Mouse (Mus musculus) kidney, postnatal 0 days (tissue): ENCODE results near the gene Uck1. TPM values are rescaled to one million over a fixed set of nuclear protein-coding genes. Genes with fewer than 3 reads are reported as not detected.

Source experiments
- ATAC-seq: fragments of 200-750 bp; cut with Nextera tagmentation; replicated peaks from 2 replicates; pipeline ENCODE4 v1.8.0; 2017; ENCODE audit warnings: low read depth, moderate number of reproducible peaks, moderate TSS enrichment, moderate library complexity; ENCODE audit not compliant: low FRiP score
- DNase-seq: peaks from one replicate; pipeline ENCODE4 v3.0.0-alpha.2; 2016; ENCODE audit warnings: low spot score
- H3K27ac ChIP-seq: fragments of 300-500 bp; sonication (generic); 2 replicates; pipeline ENCODE4 v1.5.1; 2014; ENCODE audit warnings: mild to moderate bottlenecking
- H3K27me3 ChIP-seq: fragments of 300-500 bp; sonication (generic); 2 replicates; pipeline ENCODE4 v1.6.1; 2014; ENCODE audit warnings: low read length, mixed read lengths; ENCODE audit not compliant: insufficient read depth
- H3K36me3 ChIP-seq: fragments of 300-500 bp; sonication (generic); 2 replicates; pipeline ENCODE4 v1.6.1; 2014; ENCODE audit warnings: low read length, mixed read lengths; ENCODE audit not compliant: insufficient read depth
- H3K4me1 ChIP-seq: fragments of 300-500 bp; sonication (generic); replicated peaks from 2 replicates; pipeline ENCODE4 v1.6.1; 2014; ENCODE audit warnings: antibody characterized with exemption, low read length, mixed read lengths; ENCODE audit not compliant: insufficient read depth
- H3K4me2 ChIP-seq: fragments of 300-500 bp; sonication (generic); 2 replicates; pipeline ENCODE4 v1.6.1; 2014; ENCODE audit warnings: mild to moderate bottlenecking, low read length, moderate library complexity, mixed read lengths
- H3K4me3 ChIP-seq: fragments of 300-500 bp; sonication (generic); replicated peaks from 2 replicates; pipeline ENCODE4 v1.5.1; 2014; ENCODE audit warnings: low read depth, low read length
- H3K9ac ChIP-seq: fragments of 300-500 bp; sonication (generic); 2 replicates; pipeline ENCODE4 v1.6.1; 2014; ENCODE audit warnings: low read depth, low read length
- H3K9me3 ChIP-seq: fragments of 300-500 bp; sonication (generic); replicated peaks from 2 replicates; pipeline ENCODE4 v1.6.1; 2016; ENCODE audit warnings: low read length, inconsistent platforms, mixed read lengths
- CTCF ChIP-seq: IDR thresholded peaks from 2 replicates; pipeline ENCODE4 v1.5.1; 2016; ENCODE audit warnings: antibody characterized with exemption, low read depth, mild to moderate bottlenecking, moderate library complexity
- WGBS: fragments of 180-500 bp; shearing (Covaris S2); extraction: QIAGEN DNeasy Blood & Tissue Kit; methylation state at CpG from one replicate; pipeline ENCODE4 v1.1.7; 2014; 5-methylcytosine and 5-hydroxymethylcytosine counted together
- polyA plus RNA-seq: library from polyadenylated mRNA; unstranded; fragments of >200 nt; fragmentation: Nextera tagmentation; extraction: Ambion mirVana; gene quantifications from 2 replicates; pipeline ENCODE4 v1.2.1, GENCODE M21; 2015

The Uck1 gene
- polyA plus RNA-seq, 1 experiment from 2014 or later: 57.9 TPM

DNA sequence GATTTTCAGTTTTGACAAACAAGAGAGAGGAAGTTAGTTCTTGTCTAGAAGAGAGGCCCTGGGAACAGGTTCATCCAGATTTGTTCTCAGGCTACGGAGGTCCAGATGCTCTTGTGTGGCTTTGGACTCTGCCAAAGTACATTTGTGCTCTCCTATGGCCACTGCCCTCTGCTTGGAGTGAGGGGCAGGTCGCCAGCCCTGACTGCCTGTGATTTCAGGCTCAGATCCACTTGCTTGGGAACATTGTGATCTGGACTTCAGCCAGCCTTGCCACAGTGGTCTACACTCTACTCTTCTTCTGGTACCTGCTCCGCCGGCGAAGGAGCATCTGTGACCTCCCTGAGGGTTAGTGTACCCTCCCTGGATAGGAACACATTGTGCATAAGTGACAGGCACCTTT, 7.3 kb downstream of the Uck1 start:
- ATAC-seq: no peak
- peaks cover 53% of the 10 kb centered on the region for H3K36me3 ChIP-seq

DNA sequence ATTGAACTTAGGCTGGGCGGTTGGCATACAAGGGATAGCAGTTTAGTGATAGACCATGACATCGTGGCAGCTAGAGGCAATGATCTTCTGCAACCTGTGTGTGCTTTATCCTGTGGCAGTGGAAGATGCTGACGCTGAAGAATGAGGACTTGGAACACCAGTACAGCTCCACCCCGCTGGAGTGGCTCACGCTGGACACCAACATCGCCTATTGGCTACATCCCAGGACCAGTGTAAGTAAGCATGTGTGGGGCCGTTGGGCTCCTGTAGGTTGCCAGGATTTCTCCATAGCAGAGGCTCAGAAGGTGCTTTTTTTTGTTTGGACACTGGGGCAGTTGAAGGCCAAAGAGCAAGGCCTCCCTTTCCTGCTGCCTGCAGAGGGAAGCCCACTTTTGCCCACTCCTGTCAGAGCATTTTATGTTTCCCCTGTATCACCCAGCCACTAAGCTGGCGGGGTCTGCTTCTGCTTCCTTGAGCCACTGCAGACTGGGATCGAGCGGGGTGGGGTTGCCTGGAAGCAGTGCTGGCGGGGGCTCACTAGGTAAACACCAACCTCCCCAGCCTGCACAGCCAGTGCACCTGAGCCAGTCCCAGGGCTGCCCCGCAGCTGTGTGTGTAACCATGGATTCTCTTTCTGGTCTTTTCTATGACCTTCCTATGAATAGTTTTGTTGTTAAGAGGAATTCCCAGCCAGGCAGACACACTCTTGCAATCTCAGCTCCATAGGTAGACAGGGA, 8.0 kb downstream of the Uck1 start:
- Histone ChIP-seq H3K36me3 (peaks cover 54% of the 10 kb centered on the region), H3K4me3 (no peak overlapping the region), H3K4me1 (no peaks in the 10 kb centered on the region), H3K4me2 (no peak overlapping the region), H3K9ac (no peak overlapping the region), H3K27ac (no peak overlapping the region), H3K9me3 (no peaks in the 10 kb centered on the region), H3K27me3 (no peaks in the 10 kb centered on the region)
- no peak for TF ChIP-seq CTCF
- no peak for DNase-seq
- WGBS: 86% methylated on average over 12 of the region's 12 CpGs
- no peak for ATAC-seq

More for the DNA sequence above, 7.3 kb downstream of the Uck1 start:
- TF ChIP-seq CTCF: no peak
- Histone ChIP-seq H3K9ac (no peak overlapping the region), H3K4me2 (no peak overlapping the region), H3K27me3 (no peaks in the 10 kb centered on the region), H3K9me3 (no peaks in the 10 kb centered on the region), H3K4me1 (no peaks in the 10 kb centered on the region), H3K4me3 (no peak overlapping the region), H3K27ac (no peak overlapping the region)
- WGBS: 88% methylated on average over 5 of the region's 5 CpGs
- DNase-seq: no peak

DNA sequence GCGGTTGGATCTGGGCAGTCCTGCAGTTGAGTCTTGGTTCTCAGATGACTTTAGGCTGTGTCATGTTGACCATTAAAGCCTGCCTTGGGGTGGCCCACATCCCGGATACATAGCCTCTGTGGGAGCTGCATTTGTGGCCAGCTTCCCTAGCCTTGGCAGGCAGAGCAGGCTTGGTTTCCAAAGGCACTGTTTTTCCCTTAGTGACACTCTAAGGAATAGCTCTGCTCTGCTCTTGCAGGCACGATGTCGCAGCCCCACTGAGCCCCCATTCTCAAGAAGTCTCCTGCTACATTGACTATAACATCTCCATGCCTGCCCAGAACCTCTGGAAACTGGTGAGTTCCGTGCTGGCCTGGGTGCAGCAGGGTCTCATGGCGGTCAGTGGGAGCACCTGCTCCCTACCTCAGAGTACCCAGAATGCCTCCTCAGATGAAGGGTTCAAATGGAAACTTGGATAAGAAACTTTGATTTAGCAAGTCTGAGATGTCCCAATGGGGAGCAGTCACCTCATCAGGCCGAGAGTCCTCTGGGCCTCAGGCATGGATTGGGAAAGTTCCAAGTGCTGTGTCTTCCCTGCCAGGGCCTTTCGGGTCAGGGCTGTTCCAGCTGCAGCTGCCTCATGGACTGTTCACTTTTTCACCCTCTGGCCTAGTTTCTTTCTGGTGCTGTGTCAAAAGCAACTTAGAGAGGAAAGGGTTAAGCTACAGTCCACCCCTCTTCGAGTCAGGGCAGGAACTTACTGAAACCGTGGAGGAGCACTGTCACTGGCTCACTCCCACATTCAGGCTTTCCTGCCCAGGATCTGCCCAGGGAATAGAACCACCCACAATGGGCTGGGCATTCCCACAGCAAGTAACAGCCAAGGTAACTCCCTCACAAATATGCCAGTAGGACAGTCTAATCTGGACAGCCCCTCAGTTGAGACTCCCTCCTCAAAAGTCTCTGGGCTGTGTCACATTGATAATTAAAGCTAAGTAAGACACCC, 11.3 kb downstream of the Uck1 start:
- no peak overlapping the region for H3K27ac ChIP-seq
- no peak overlapping the region for H3K9ac ChIP-seq
- H3K9me3 ChIP-seq: no peaks in the 10 kb centered on the region
- no peak for DNase-seq
- ATAC-seq: no peak
- H3K4me3 ChIP-seq: no peak overlapping the region
- H3K4me1 ChIP-seq: no peaks in the 10 kb centered on the region
- WGBS: 73% methylated on average over 10 of the region's 10 CpGs
- H3K36me3 ChIP-seq: peaks cover 44% of the 10 kb centered on the region
- TF ChIP-seq CTCF: no peak
- no peaks in the 10 kb centered on the region for H3K27me3 ChIP-seq
- H3K4me2 ChIP-seq: no peak overlapping the region

DNA sequence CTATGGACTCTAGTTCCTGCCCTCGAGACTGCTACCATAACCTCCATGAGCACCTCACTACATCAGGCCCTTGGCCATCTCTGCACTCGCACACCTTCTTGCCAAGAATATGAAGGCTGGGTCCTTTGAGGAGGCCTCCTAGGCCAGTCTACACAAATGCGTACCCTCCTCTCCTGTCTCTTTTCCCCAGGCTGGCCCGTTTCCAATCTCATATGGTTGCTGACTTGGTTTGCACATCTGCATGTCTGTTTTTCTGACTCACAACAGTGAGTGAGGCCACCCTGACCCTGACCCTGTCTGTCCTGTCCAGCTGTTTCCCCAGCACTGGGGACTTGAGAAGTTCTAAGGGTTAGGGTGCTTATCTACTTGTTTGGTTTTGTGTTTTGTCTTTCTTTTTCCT, 13.2 kb downstream of the Uck1 start:
- ATAC-seq (no peak), DNase-seq (no peak)

DNA sequence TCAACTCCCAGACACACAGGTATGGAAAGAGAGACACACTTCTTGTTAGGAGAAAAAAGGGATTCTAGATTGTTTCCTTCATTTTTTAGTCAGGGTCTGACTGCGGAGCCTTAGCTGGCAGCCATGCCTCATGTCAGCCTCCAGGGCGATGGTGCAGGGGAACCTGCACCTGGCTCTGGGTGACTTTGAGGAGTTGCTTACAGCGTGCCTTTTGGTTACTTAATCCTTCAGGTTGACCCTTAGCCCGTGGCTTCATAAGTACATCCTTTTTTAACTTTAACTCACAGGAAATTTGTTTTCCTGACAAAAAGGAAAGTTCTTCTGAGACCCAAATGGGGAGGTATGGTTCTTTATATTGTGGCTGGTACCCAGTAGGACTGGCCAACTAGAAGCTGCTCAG, 17.0 kb downstream of the Uck1 start:
- Histone ChIP-seq H3K36me3 (peaks cover 12% of the 10 kb centered on the region; the same call in 1 of the 2 replicates), H3K4me3 (no peak overlapping the region), H3K4me1 (no peaks in the 10 kb centered on the region), H3K9ac (no peak overlapping the region), H3K27ac (no peak overlapping the region), H3K27me3 (no peaks in the 10 kb centered on the region), H3K9me3 (no peaks in the 10 kb centered on the region), H3K4me2 (no peak overlapping the region)
- TF ChIP-seq CTCF: no peak
- ATAC-seq (no peak), DNase-seq (no peak)
- WGBS: 78% methylated on average over 4 of the region's 4 CpGs

More for the DNA sequence above, 13.2 kb downstream of the Uck1 start:
- Histone ChIP-seq H3K27me3 (no peaks in the 10 kb centered on the region), H3K4me3 (no peak overlapping the region), H3K9me3 (no peaks in the 10 kb centered on the region), H3K36me3 (peaks cover 31% of the 10 kb centered on the region; the same call in 1 of the 2 replicates), H3K4me1 (no peaks in the 10 kb centered on the region), H3K9ac (no peak overlapping the region), H3K27ac (no peak overlapping the region), H3K4me2 (no peak overlapping the region)
- TF ChIP-seq CTCF: no peak
- 83% methylated on average over 4 of the region's 4 CpGs for WGBS

DNA sequence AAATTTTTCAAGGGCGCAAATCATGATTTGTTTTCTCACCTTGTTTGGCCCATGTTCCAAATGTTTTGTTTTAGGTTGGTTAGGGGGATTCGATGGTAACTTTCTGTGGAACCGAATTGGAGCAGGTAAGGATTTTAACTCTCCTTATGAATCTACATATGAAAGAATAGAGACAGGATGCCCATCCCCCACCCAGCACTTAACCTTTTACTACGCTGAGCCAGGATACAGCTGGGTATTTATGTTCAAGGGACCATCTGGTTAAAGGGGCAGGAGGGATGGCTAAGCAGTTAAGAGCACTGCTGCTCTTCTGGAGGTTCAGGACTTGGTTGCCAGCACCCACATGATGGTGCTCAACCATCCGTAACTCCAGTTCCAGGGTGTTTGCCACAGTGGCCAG, 19.4 kb downstream of the Uck1 start:
- ATAC-seq (no peak), DNase-seq (no peak)
- WGBS: 81% methylated on average over 5 of the region's 5 CpGs
- Histone ChIP-seq H3K4me3 (no peak overlapping the region), H3K36me3 (peaks cover under 1% of the 10 kb centered on the region; the same call in 1 of the 2 replicates), H3K27ac (no peak overlapping the region), H3K4me1 (peaks cover 5% of the 10 kb centered on the region; the same call in 1 of the 2 replicates), H3K9me3 (no peaks in the 10 kb centered on the region), H3K4me2 (no peak overlapping the region), H3K27me3 (no peaks in the 10 kb centered on the region), H3K9ac (no peak overlapping the region)
- TF ChIP-seq CTCF: no peak
